Mouse (Mus musculus): ENCODE data around the gene Eral1. TPM values are rescaled to one million over a fixed set of nuclear protein-coding genes. Genes with fewer than 3 reads are reported as not detected.

Gene Eral1
- polyA plus RNA-seq, 1 experiment: 34.0 TPM

DNA sequence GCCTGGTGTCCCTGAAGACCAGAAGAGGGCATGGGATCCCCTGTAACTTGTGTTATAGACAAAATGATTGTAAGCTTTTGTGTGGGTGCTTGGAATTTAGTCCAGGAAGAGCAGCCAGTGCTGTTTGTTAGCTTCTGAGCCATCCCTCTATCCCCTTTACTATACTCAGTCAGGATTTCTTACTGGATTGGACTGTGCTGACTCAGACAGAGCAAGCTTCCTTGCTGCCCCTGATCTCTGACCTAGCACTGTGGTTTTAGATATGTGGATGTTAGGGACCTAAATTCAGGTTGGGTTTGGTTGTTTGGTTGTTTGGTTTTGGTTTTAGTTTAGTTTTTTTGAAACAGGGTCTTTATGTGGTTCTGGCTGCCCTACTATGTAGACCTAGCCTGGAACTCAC is 38.3 kb upstream of the Eral1 start:
- no peak for TF ChIP-seq CTCF (IDR thresholded peaks at IDR 0.05; ENCODE audit: borderline replicate concordance, insufficient read depth, low read depth, low read length)
- no peaks in the 10 kb centered on the region for H3K27me3 ChIP-seq (ENCODE audit: control insufficient read depth, insufficient read depth, low read length)
- H3K4me1 ChIP-seq (ENCODE audit: control insufficient read depth, insufficient read depth, low read length): peaks cover 4% of the 10 kb centered on the region; the same call in 1 of the 2 replicates
- no peak overlapping the region for H3K4me3 ChIP-seq (replicated peaks; ENCODE audit: insufficient read depth, low read depth, low read length)
- DNase-seq: no peak
- no peak overlapping the region for H3K27ac ChIP-seq (ENCODE audit: insufficient read depth, low read length)

DNA sequence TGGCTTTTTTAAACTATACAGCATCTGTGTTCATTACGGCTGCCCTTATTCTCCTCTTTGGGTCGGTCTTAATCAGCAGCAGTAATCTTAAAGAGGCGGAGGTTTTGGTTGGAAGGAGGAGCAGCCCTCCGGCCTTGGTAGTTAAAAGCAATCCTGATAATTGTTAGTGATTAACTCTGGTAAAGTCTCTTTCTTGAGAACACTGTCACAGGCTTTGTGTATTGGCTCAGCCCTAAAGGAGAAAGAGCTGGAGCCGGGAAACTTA is 35.9 kb upstream of the Eral1 start:
- 8% methylated on average over 5 of the region's 5 CpGs for WGBS
- no peak for DNase-seq
- Histone ChIP-seq H3K4me1 (ENCODE audit: control insufficient read depth, insufficient read depth, low read length) (peaks cover 4% of the 10 kb centered on the region), H3K27me3 (ENCODE audit: control insufficient read depth, insufficient read depth, low read length) (no peaks in the 10 kb centered on the region), H3K27ac (ENCODE audit: insufficient read depth, low read length) (peak overlapping the region; percentile 36; the same call in 1 of the 2 replicates), H3K4me3 (replicated peaks; ENCODE audit: insufficient read depth, low read depth, low read length) (peak overlapping the region; percentile 84)
- TF ChIP-seq POLR2A (IDR thresholded peaks at IDR 0.05; ENCODE audit: borderline replicate concordance, insufficient read depth, low read length) (no peak), CTCF (IDR thresholded peaks at IDR 0.05; ENCODE audit: borderline replicate concordance, insufficient read depth, low read depth, low read length) (no peak)

DNA sequence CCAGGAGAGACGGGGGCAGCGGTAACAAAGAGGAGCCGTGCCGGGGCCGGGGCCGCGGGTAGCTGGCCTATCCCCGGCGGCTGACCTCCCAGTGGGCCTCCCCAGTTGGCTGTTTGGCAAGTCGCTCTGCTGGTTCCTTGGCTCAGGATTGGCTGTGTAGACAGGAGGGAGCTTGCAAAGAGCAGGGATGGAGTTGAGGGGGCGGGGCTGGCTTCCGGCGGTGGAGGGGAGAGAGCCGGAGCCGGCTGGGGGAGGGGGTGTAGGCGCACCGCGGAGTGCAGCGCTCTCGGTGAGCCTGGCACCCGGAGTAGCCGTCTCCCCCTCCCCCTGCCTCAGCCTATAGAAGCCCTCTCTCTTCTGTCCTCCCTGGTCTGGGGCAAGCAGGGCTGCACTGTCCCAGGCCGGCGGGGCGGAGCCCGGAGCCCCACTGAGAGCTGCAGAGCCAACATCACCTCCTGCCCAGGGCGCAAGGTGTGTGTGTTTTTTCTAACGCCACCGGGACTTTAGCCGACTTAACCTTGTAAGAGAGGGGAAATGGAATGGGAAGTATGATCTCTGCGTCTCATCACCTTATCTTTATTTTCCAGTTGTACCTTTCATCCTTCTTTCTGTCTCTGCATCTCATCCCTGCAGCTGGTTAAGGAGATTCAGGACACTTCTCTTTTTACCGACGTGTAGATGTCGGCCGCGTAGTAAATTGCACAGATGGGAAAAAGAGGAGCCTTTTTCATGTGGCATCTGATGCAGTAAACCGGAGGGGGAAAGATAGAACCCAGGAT is 35.4 kb upstream of the Eral1 start:
- under 1% methylated on average over 36 of the region's 37 CpGs for WGBS
- Histone ChIP-seq H3K4me3 (replicated peaks; ENCODE audit: insufficient read depth, low read depth, low read length) (peak overlapping the region; percentile 84), H3K4me1 (ENCODE audit: control insufficient read depth, insufficient read depth, low read length) (peaks cover 4% of the 10 kb centered on the region), H3K27me3 (ENCODE audit: control insufficient read depth, insufficient read depth, low read length) (no peaks in the 10 kb centered on the region), H3K27ac (ENCODE audit: insufficient read depth, low read length) (peak overlapping the region; percentile 67)
- DNase-seq: peak; percentile 94 to 97
- TF ChIP-seq POLR2A (IDR thresholded peaks at IDR 0.05; ENCODE audit: borderline replicate concordance, insufficient read depth, low read length): peak; percentile 40; the same call in 1 of the 2 replicates
- no peak for TF ChIP-seq CTCF (IDR thresholded peaks at IDR 0.05; ENCODE audit: borderline replicate concordance, insufficient read depth, low read depth, low read length)

DNA sequence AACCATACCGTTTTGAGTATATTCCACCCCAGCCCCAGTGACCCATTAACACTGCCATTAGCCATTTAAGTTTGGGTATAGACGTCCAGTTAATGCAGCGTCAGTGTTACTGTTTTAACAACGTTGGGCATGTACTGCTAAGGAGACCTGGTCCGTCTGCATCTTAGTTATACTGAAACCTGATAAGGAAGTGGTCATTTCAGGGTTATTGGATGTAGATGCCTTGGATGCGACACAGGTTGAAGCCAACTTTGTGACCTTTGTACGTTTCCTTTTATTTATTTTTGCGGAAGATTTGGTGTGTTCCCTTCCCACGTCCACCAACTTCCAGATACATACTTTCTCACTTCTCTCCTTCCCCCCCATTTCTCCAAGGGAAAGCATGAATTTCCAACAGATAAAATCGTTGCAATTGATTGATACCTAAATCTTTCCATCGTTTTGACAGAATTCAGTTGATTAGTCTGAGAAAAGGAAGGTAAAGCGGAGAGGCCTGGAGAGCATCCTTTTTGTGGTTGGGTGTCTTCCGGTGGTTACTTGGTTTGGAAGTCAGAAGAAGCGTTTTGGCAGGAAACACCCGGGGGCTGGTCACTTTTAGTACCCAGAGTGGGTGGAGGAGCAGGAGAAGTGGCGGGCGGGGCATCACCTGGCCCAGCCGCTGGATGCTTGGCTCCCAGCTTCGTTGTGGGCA is 34.6 kb upstream of the Eral1 start:
- Histone ChIP-seq H3K4me1 (ENCODE audit: control insufficient read depth, insufficient read depth, low read length) (peaks cover 4% of the 10 kb centered on the region), H3K4me3 (replicated peaks; ENCODE audit: insufficient read depth, low read depth, low read length) (peak overlapping the region; percentile 84), H3K27me3 (ENCODE audit: control insufficient read depth, insufficient read depth, low read length) (no peaks in the 10 kb centered on the region), H3K27ac (ENCODE audit: insufficient read depth, low read length) (peak overlapping the region; percentile 67; the same call in 1 of the 2 replicates)
- TF ChIP-seq POLR2A (IDR thresholded peaks at IDR 0.05; ENCODE audit: borderline replicate concordance, insufficient read depth, low read length) (no peak), CTCF (IDR thresholded peaks at IDR 0.05; ENCODE audit: borderline replicate concordance, insufficient read depth, low read depth, low read length) (no peak)
- no peak for DNase-seq
- 13% methylated on average over 19 of the region's 19 CpGs for WGBS

DNA sequence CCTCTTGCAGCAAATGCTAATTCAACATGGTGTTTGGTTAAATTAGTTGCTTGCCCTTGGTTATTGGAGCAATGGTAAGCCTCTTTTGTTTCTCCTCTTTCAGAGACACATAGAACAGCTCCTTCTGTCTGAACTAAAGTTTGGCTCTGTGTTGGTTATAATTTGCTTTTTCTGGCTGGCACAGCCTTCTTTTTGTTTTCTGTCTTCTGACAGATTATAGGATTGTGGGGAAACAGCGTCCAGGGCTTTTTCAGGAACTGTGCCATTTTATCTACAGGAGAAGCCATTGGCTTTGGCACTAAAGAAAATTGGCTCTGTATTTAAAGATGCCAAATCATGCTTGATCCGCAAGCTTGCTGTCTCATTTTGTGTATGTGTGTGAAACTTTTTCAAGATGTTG is 33.4 kb upstream of the Eral1 start:
- no peak overlapping the region for H3K4me3 ChIP-seq (replicated peaks; ENCODE audit: insufficient read depth, low read depth, low read length)
- no peak overlapping the region for H3K27ac ChIP-seq (ENCODE audit: insufficient read depth, low read length)
- H3K4me1 ChIP-seq (ENCODE audit: control insufficient read depth, insufficient read depth, low read length): peaks cover 4% of the 10 kb centered on the region
- WGBS: 16% methylated on average over 2 of the region's 2 CpGs
- no peak for DNase-seq
- TF ChIP-seq CTCF (IDR thresholded peaks at IDR 0.05; ENCODE audit: borderline replicate concordance, insufficient read depth, low read depth, low read length) (no peak), POLR2A (IDR thresholded peaks at IDR 0.05; ENCODE audit: borderline replicate concordance, insufficient read depth, low read length) (no peak)
- H3K27me3 ChIP-seq (ENCODE audit: control insufficient read depth, insufficient read depth, low read length): no peaks in the 10 kb centered on the region

DNA sequence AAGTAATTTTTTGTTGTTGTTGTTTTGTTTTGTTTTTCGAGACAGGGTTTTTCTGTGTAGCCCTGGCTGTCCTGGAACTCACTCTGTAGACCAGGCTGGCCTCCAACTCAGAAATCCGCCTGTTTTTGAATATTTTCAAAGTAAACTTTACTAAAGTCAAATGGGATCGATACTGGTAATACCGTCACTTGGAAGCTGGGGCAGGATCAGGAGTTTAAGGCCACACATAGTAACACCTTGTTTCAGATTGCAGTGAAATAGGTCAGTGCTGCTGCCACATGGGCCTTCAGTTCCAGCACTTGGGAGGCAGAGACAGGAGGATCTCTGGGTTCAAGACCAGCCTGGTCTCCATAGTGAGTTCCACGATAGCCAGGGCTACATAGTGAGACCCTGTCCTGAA is 24.3 kb upstream of the Eral1 start:
- no peak overlapping the region for H3K27ac ChIP-seq (ENCODE audit: insufficient read depth, low read length)
- 93% methylated on average over 5 of the region's 5 CpGs for WGBS
- TF ChIP-seq POLR2A (IDR thresholded peaks at IDR 0.05; ENCODE audit: borderline replicate concordance, insufficient read depth, low read length): no peak
- no peak for TF ChIP-seq CTCF (IDR thresholded peaks at IDR 0.05; ENCODE audit: borderline replicate concordance, insufficient read depth, low read depth, low read length)
- DNase-seq: no peak
- no peaks in the 10 kb centered on the region for H3K27me3 ChIP-seq (ENCODE audit: control insufficient read depth, insufficient read depth, low read length)
- H3K4me3 ChIP-seq (replicated peaks; ENCODE audit: insufficient read depth, low read depth, low read length): no peak overlapping the region
- H3K4me1 ChIP-seq (ENCODE audit: control insufficient read depth, insufficient read depth, low read length): no peaks in the 10 kb centered on the region; the same call in 1 of the 2 replicates

DNA sequence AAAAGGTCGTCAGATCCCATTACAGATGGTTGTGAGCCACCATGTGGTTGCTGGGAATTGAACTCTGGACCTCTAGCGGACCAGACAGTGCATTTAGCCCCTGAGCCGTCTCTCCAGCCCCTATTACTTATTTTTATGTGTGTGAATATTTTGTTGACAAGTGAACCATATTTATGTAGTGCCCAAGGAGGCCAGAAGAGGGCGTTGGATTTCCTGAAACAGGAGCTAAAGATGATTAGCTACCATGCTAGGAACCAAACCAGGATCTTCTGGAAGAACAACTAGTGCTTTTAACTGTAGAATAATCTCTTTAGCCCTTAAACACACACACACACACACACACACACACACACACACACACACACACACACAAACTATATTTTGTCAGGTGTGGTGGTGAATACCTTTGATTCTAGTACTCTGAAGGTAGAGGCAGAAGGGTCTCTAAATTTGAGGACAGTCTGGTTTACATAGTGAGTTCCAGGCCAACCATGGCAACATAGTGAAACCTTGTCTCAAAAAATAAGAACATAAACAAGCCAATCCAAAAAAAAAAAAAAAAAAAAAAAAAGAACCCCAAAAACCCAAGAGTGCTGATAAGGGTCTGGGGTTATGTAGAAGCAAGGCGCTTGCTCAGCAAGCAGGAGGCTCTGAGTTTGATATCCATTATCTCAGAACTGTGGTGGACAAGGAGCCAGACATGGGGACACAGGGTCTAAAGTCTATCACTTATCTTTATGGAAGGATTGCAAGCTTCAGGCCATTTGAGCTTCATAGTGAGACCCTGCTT is 23.0 kb upstream of the Eral1 start:
- Histone ChIP-seq H3K4me3 (replicated peaks; ENCODE audit: insufficient read depth, low read depth, low read length) (no peak overlapping the region), H3K4me1 (ENCODE audit: control insufficient read depth, insufficient read depth, low read length) (no peaks in the 10 kb centered on the region; the same call in 1 of the 2 replicates), H3K27me3 (ENCODE audit: control insufficient read depth, insufficient read depth, low read length) (no peaks in the 10 kb centered on the region), H3K27ac (ENCODE audit: insufficient read depth, low read length) (no peak overlapping the region)
- TF ChIP-seq POLR2A (IDR thresholded peaks at IDR 0.05; ENCODE audit: borderline replicate concordance, insufficient read depth, low read length): no peak
- TF ChIP-seq CTCF (IDR thresholded peaks at IDR 0.05; ENCODE audit: borderline replicate concordance, insufficient read depth, low read depth, low read length): no peak
- no peak for DNase-seq
- 67% methylated on average over 5 of the region's 5 CpGs for WGBS

All from cerebellum, adult 2 months (tissue).